Mouse (Mus musculus) heart, adult 2 months (tissue): ENCODE results near the gene Cmtm7.

Experiments
- CTCF ChIP-seq: fragments of 200-600 bp; IDR thresholded peaks from 2 replicates; pipeline ENCODE4 v1.8.1; 2022; ENCODE audit warnings: antibody characterized with exemption, mild to moderate bottlenecking, moderate library complexity
- POLR2A ChIP-seq: fragments of 200-500 bp; IDR thresholded peaks from 2 replicates; pipeline ENCODE4 v1.6.1; 2011; ENCODE audit warnings: mild to moderate bottlenecking, low read depth, low read length, control low read depth; ENCODE audit not compliant: insufficient read depth

GRCm38 (mm10) chr9:114713481-114713880 is 68.2 kb downstream of the Cmtm7 start:
- TF ChIP-seq POLR2A (no peak), CTCF (no peak)
